Comparison of ENCODE assay signal across 14 mouse cellular contexts in genomic region chr7:141870553-141870952, GRCm38 (mm10). TPM values are rescaled to one million over a fixed set of nuclear protein-coding genes. Genes with fewer than 3 reads are reported as not detected.
DNase-seq lines count a peak whose midpoint lies in the region; ATAC-seq and TF ChIP-seq lines count a peak whose summit lies in the region.
"Had no signal": no experiment of that assay in that cellular context is flagged by ENCODE, and none has a peak within 500 bp of the region (broad histone marks: within the 10 kb centered on the region; RNA-seq: fewer than 3 reads in every experiment).

No protein-coding gene starts in this region.

- peak; percentile 52 for TF ChIP-seq CTCF in intestine, postnatal 0 days (IDR thresholded peaks at IDR 0.05; ENCODE audit: low read depth)
- peak; percentile 37 for TF ChIP-seq CTCF in midbrain, postnatal 0 days (IDR thresholded peaks at IDR 0.05)
- TF ChIP-seq CTCF in bone marrow, adult 2 months (IDR thresholded peaks at IDR 0.05; ENCODE audit: control insufficient read depth, insufficient read depth, low read length): peak; percentile 16; the same call in 1 of the 2 replicates

- no peak for DNase-seq in midbrain, postnatal 0 days (ENCODE audit: low spot score)
- peak; percentile 7 for DNase-seq in splenic B cell, adult 2 months (ENCODE audit: low read depth, low spot score)
- no peak for DNase-seq in frontal cortex, postnatal 25 days (ENCODE audit: low spot score in 2 of 2)
- DNase-seq: gastrocnemius, postnatal 36 days; heart, postnatal 36 days; right cerebral cortex, postnatal 14 days had no signal

- H3K9ac ChIP-seq in intestine, postnatal 0 days (ENCODE audit: low read depth, low read length): no peak overlapping the region
- no peak overlapping the region for H3K9ac ChIP-seq in intestine, embryonic 15.5 days
- H3K9ac ChIP-seq in midbrain, postnatal 0 days (replicated peaks; ENCODE audit: low read length, poor library complexity, severe bottlenecking): no peak overlapping the region
- H3K9ac ChIP-seq in midbrain, embryonic 16.5 days (ENCODE audit: low read depth, low read length): no peak overlapping the region
- H3K9ac ChIP-seq: forebrain, embryonic 15.5 days; liver, embryonic 15.5 days had no signal

- no peak for TF ChIP-seq POLR2A in bone marrow, adult 2 months (IDR thresholded peaks at IDR 0.05; ENCODE audit: borderline replicate concordance, control insufficient read depth, low read depth, low read length)

- peaks cover 26% of the 10 kb centered on the region for H3K36me3 ChIP-seq in intestine, postnatal 0 days (ENCODE audit: control insufficient read depth, insufficient read depth)
- H3K36me3 ChIP-seq in intestine, embryonic 15.5 days: peaks cover 7% of the 10 kb centered on the region; the same call in 1 of the 2 replicates
- peaks cover 37% of the 10 kb centered on the region for H3K36me3 ChIP-seq in midbrain, postnatal 0 days (ENCODE audit: insufficient read depth, low read length)
- peaks cover 9% of the 10 kb centered on the region; the same call in 1 of the 2 replicates for H3K36me3 ChIP-seq in midbrain, embryonic 16.5 days (ENCODE audit: control insufficient read depth, insufficient read depth, low read length)
- no peaks in the 10 kb centered on the region; the same call in 1 of the 2 replicates for H3K36me3 ChIP-seq in splenic B cell, adult 2 months (ENCODE audit: control insufficient read depth, insufficient read depth, low read length, poor library complexity, severe bottlenecking)

- no peaks in the 10 kb centered on the region for H3K9me3 ChIP-seq in intestine, postnatal 0 days (ENCODE audit: control insufficient read depth)
- H3K9me3 ChIP-seq in intestine, embryonic 15.5 days: no peaks in the 10 kb centered on the region
- no peaks in the 10 kb centered on the region for H3K9me3 ChIP-seq in midbrain, postnatal 0 days (ENCODE audit: low read length)
- no peaks in the 10 kb centered on the region for H3K9me3 ChIP-seq in midbrain, embryonic 16.5 days (replicated peaks; ENCODE audit: control insufficient read depth, low read length, poor library complexity, severe bottlenecking)
- H3K9me3 ChIP-seq: forebrain, embryonic 15.5 days; liver, embryonic 15.5 days had no signal

- no peaks in the 10 kb centered on the region for H3K27me3 ChIP-seq in intestine, postnatal 0 days (replicated peaks; ENCODE audit: control insufficient read depth, insufficient read depth, low read length)
- no peaks in the 10 kb centered on the region for H3K27me3 ChIP-seq in intestine, embryonic 15.5 days (replicated peaks)
- H3K27me3 ChIP-seq in midbrain, postnatal 0 days (ENCODE audit: insufficient read depth, low read length): no peaks in the 10 kb centered on the region
- no peaks in the 10 kb centered on the region for H3K27me3 ChIP-seq in midbrain, embryonic 16.5 days (ENCODE audit: control insufficient read depth, insufficient read depth, low read depth, low read length)
- H3K27me3 ChIP-seq in splenic B cell, adult 2 months (ENCODE audit: control insufficient read depth, insufficient read depth, low read length, poor library complexity, severe bottlenecking): no peaks in the 10 kb centered on the region
- H3K27me3 ChIP-seq: forebrain, embryonic 15.5 days; liver, embryonic 15.5 days had no signal

- ATAC-seq in intestine, postnatal 0 days: no peak
- ATAC-seq in intestine, embryonic 15.5 days: no peak
- no peak for ATAC-seq in midbrain, postnatal 0 days (ENCODE audit: low FRiP score)
- ATAC-seq in midbrain, embryonic 16.5 days: no peak
- ATAC-seq: forebrain, embryonic 15.5 days had no signal

- no peak overlapping the region for H3K4me2 ChIP-seq in intestine, postnatal 0 days (replicated peaks; ENCODE audit: low read depth)
- no peak overlapping the region for H3K4me2 ChIP-seq in intestine, embryonic 15.5 days (replicated peaks)
- H3K4me2 ChIP-seq in midbrain, postnatal 0 days (ENCODE audit: low read depth, low read length, poor library complexity, severe bottlenecking): no peak overlapping the region
- no peak overlapping the region for H3K4me2 ChIP-seq in midbrain, embryonic 16.5 days (ENCODE audit: low read length)
- H3K4me2 ChIP-seq: forebrain, embryonic 15.5 days; liver, embryonic 15.5 days had no signal

- H3K4me3 ChIP-seq in intestine, postnatal 0 days (ENCODE audit: low read depth, low read length): no peak overlapping the region
- H3K4me3 ChIP-seq in intestine, embryonic 15.5 days (replicated peaks): no peak overlapping the region
- no peak overlapping the region for H3K4me3 ChIP-seq in midbrain, postnatal 0 days (ENCODE audit: low read depth, low read length)
- no peak overlapping the region for H3K4me3 ChIP-seq in midbrain, embryonic 16.5 days (ENCODE audit: low read depth, low read length)
- H3K4me3 ChIP-seq in bone marrow, adult 2 months (replicated peaks; ENCODE audit: control insufficient read depth, low read depth, low read length): no peak overlapping the region
- H3K4me3 ChIP-seq: forebrain, embryonic 15.5 days; liver, embryonic 15.5 days had no signal

- H3K27ac ChIP-seq in intestine, postnatal 0 days (ENCODE audit: low read depth, low read length): no peak overlapping the region
- no peak overlapping the region for H3K27ac ChIP-seq in intestine, embryonic 15.5 days
- H3K27ac ChIP-seq in midbrain, postnatal 0 days (ENCODE audit: low read depth, low read length): no peak overlapping the region
- no peak overlapping the region for H3K27ac ChIP-seq in midbrain, embryonic 16.5 days (ENCODE audit: low read length)
- H3K27ac ChIP-seq in bone marrow, adult 2 months (ENCODE audit: control insufficient read depth, insufficient read depth, low read depth, low read length, poor library complexity): no peak overlapping the region
- H3K27ac ChIP-seq: forebrain, embryonic 15.5 days; liver, embryonic 15.5 days had no signal

- no peaks in the 10 kb centered on the region for H3K4me1 ChIP-seq in intestine, postnatal 0 days (replicated peaks; ENCODE audit: control insufficient read depth, insufficient read depth, low read length)
- no peaks in the 10 kb centered on the region for H3K4me1 ChIP-seq in intestine, embryonic 15.5 days (replicated peaks)
- H3K4me1 ChIP-seq in midbrain, postnatal 0 days (ENCODE audit: insufficient read depth, low read length): no peaks in the 10 kb centered on the region
- H3K4me1 ChIP-seq in midbrain, embryonic 16.5 days (ENCODE audit: control insufficient read depth, insufficient read depth, low read length): no peaks in the 10 kb centered on the region
- H3K4me1 ChIP-seq in bone marrow, adult 2 months (ENCODE audit: control insufficient read depth, insufficient read depth, low read length): no peaks in the 10 kb centered on the region
- H3K4me1 ChIP-seq: forebrain, embryonic 15.5 days; liver, embryonic 15.5 days had no signal

- WGBS in intestine, postnatal 0 days: 77% methylated on average over 5 of the region's 5 CpGs
- 77% methylated on average over 5 of the region's 5 CpGs for WGBS in intestine, embryonic 15.5 days
- WGBS in midbrain, postnatal 0 days: 79% methylated on average over 5 of the region's 5 CpGs
- WGBS in midbrain, embryonic 16.5 days: 85% methylated on average over 5 of the region's 5 CpGs
- 75% methylated on average over 5 of the region's 5 CpGs for WGBS in bone marrow, adult 2 months

RNA-seq across cellular contexts. Expression of gene Muc5b, which starts 31.7 kb away (rescaled TPM):
- 0.03 and 0.31 TPM in 2 replicates for polyA plus RNA-seq in intestine, postnatal 0 days (2015; fragmentation: Nextera tagmentation; extraction: Ambion mirVana)
- polyA plus RNA-seq in intestine, embryonic 15.5 days (2015; fragmentation: Nextera tagmentation; extraction: Ambion mirVana): 0.01 and 0.03 TPM in 2 replicates
- total RNA-seq in midbrain, postnatal 0 days (2014; rRNA removed): 0.05 TPM in 1 of 2 replicates, not detected in the other
- polyA plus RNA-seq in midbrain, postnatal 0 days (2015; fragmentation: Nextera tagmentation; extraction: Ambion mirVana): 0.02 and 0.04 TPM in 2 replicates
- 0.03 and 0.04 TPM in 2 replicates for polyA plus RNA-seq in midbrain, embryonic 16.5 days (2015; fragmentation: Nextera tagmentation; extraction: Ambion mirVana)
- polyA plus RNA-seq in bone marrow, adult 2 months (2011; ENCODE audit: insufficient read depth, insufficient read length, low replicate concordance, missing spikeins): not detected in 2 replicates
- total RNA-seq: gastrocnemius, postnatal 36 days; heart, postnatal 36 days; layer of hippocampus, adult 18-20 months; left cerebral cortex, adult 8-10 months had no signal

RNA-seq across cellular contexts. Expression of gene Tollip, which starts 47.8 kb away (rescaled TPM):
- polyA plus RNA-seq in intestine, postnatal 0 days (2015; fragmentation: Nextera tagmentation; extraction: Ambion mirVana): 48.6 and 49.1 TPM in 2 replicates
- polyA plus RNA-seq in intestine, embryonic 15.5 days (2015; fragmentation: Nextera tagmentation; extraction: Ambion mirVana): 43.9 and 46.2 TPM in 2 replicates
- 99.4 and 110 TPM in 2 replicates for total RNA-seq in midbrain, postnatal 0 days (2014; rRNA removed)
- 78.0 and 81.3 TPM in 2 replicates for polyA plus RNA-seq in midbrain, postnatal 0 days (2015; fragmentation: Nextera tagmentation; extraction: Ambion mirVana)
- 80.9 and 86.6 TPM in 2 replicates for polyA plus RNA-seq in midbrain, embryonic 16.5 days (2015; fragmentation: Nextera tagmentation; extraction: Ambion mirVana)
- 19.7 and 30.1 TPM in 2 replicates for polyA plus RNA-seq in bone marrow, adult 2 months (2011; ENCODE audit: insufficient read depth, insufficient read length, low replicate concordance, missing spikeins)
